Mouse (Mus musculus) right cerebral cortex, adult 18-20 months (tissue): ENCODE measurements around the gene 1810010D01Rik.

Experiments
- DNase-seq: peaks from one replicate; pipeline ENCODE4 v3.0.0; 2022; ENCODE audit warnings: mixed read lengths

1810010D01Rik gene

GRCm38 (mm10) chr7:145173563-145173962 is 34.4 kb downstream of the 1810010D01Rik start:
- DNase-seq, result no peak

- no peak for DNase-seq
These were observed 34.8 kb downstream of the 1810010D01Rik start for GRCm38 (mm10) chr7:145173116-145173515.

- no peak for DNase-seq
These were observed 38.2 kb downstream of the 1810010D01Rik start for GRCm38 (mm10) chr7:145169703-145170102.

GRCm38 (mm10) chr7:145159283-145160240 is 48.4 kb downstream of the 1810010D01Rik start:
- DNase-seq, result no peak
